Mouse (Mus musculus) heart, adult 8-10 months (tissue): ENCODE results near the gene Gan. TPM values are rescaled to one million over a fixed set of nuclear protein-coding genes. Genes with fewer than 3 reads are reported as not detected.

Experiments used
- DNase-seq: peaks from one replicate; pipeline ENCODE4 v3.0.0; 2022; ENCODE audit warnings: low spot score
- total RNA-seq, 4 experiments: library from RNA; stranded (reverse); gene quantifications; 2 replicates each; pipeline ENCODE4 v1.2.4; 2022

Gan gene
- total RNA-seq, 4 experiments from 2014 or later = 4.3 to 5.2 (median 4.8) TPM

DNA sequence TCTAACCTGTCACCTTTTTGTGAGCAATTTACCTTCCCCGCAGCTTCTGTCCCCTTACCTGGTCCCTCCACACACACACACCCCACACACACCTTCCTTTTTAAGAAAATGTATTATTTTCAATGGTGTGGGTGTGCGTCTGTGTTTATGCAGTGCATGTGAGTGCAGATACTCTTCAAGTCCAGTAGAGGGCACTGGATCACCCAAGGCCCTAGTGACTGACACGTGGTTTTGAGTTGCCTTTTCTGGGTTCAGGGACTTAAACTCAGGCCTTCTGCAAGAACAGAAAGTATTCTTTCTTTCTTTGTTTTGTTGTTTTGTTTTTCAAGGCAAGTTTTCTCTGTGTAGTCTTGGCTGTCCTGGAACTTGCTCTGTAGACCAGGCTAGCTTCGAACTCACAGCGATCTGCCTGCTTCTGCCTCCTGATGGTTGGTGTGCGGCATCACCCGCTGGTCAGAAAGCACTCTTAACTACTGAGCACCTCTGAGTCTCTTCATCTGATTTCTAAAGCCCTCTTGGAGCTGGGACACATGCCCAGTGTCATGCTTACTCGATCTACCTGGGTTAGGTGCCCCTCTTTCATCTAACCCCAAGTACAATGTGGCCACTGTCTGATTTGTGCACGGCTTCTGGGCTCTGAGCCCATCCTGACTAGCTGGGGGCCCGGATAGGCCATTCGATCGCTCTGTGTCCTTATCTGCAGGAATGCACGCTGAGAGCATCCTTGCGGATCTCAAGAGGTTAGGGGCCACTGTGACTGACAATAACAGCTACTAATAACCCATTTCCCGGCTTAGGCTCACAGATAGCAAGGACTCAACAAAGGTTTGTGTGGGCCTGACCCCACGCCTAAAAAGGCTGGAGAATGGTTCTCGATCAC, 95.7 kb downstream of the Gan start:
- no peak for DNase-seq

- DNase-seq = no peak
Measured at GRCm38 (mm10) chr8:117254496-117254895, 96.6 kb downstream of the Gan start.

- DNase-seq = peak; percentile 92
Measured at GRCm38 (mm10) chr8:117256292-117256938, 98.5 kb downstream of the Gan start.

GRCm38 (mm10) chr8:117257029-117257820, 99.3 kb downstream of the Gan start, which contains the start of gene Cmip:
TSS of gene Cmip (plus strand) at chr8:117257064.
- peak; percentile 27 for DNase-seq

DNA sequence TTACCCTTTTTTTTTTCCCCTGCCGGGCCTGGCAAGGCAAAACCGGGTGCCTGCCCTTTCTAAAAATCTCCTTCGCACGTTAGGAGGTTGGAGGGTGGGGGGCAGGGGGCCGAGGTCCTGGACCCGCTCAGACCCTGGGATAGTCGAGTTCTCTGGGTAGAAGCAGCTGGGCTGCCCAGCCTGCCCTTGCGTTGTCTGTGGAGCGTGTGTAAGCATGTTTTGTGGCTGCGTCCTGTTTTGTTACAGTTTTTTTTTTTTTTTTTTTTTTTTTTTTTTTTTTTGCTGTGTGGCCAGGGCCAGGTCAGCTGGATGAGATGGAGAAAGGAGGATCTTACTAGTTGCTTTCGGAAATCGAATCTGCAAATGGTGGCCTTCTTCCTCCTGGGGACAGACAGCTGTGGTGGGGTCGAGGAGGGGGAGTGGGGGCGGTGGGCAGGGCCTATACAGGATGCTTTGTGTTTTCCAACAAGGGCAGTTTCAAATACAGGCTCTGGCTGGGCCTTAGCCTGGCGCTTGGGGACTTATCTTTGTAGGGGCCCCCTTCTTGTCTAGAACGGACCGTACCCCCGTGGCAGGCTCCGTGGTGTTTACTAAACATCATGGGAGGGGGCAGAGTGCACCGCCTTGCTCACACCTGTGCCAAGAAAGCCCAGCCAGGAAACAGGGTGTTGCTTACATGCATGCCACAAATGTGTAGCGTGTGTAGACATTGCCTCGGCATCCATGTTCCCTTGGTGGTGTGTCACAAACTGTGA, 100.1 kb downstream of the Gan start:
- DNase-seq = peak; percentile 41

- no peak for DNase-seq
Measured at GRCm38 (mm10) chr8:117258576-117259040, 100.7 kb downstream of the Gan start.

- DNase-seq = no peak
Measured at GRCm38 (mm10) chr8:117259431-117260001, 101.6 kb downstream of the Gan start.

GRCm38 (mm10) chr8:117260234-117260929, 102.4 kb downstream of the Gan start:
- no peak for DNase-seq

GRCm38 (mm10) chr8:117260930-117261475, 103.1 kb downstream of the Gan start:
- DNase-seq = no peak

DNA sequence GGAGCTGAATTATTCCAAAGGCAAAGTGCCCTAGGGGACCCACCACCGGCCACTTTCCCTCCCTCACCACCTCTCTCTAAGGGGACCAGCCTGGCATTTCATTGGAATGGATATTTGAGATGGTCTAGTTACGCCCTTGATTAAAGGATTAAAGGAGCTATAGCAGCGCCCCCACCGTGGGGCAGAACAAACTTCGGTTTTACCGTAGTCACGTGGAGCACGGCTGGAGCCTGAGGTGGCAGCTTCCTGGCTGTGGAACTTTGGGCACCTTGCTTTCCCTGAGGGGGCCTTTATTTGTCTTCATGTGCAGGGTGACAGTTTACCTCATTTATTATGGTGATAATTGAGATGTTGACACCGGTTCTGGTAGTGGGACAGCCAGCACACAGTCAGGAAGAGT, 103.8 kb downstream of the Gan start:
- no peak for DNase-seq

GRCm38 (mm10) chr8:117262685-117263084, 104.8 kb downstream of the Gan start:
- no peak for DNase-seq

DNA sequence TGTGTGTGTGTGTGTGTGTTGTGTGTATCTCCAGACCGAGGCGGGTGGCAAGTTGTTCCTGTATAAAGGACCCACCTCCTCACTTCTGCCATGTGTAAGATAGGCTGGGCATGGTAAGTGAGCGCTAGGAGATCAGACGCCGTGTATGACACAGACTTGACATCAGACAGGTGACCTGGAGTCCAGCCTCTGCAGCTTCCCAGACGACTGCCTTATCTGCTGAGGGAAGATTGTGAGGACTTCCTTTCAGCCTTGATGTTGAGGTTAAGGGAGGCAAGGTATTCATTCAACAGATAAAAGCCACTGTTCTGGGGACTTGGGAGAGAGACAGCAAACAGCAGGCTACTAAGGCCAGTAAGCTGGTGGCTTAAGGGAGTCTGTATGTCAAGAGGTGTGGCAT, 105.5 kb downstream of the Gan start:
- DNase-seq = no peak

- DNase-seq = no peak
Measured at GRCm38 (mm10) chr8:117265079-117265478, 107.1 kb downstream of the Gan start.

Other genes starting within 250 kb of the Gan start
- gene Cmc2, start 236.7 kb upstream of the Gan start, total RNA-seq = 10 to 100 TPM; 65.4 to 79.4 (median 70.2) TPM
- gene Cenpn, start 236.4 kb upstream of the Gan start, total RNA-seq = under 1 TPM; 0.56 to 0.75 (median 0.63) TPM
- 10 to 100 TPM; 15.9 to 18.0 (median 17.4) TPM for gene Atmin, start 214.7 kb upstream of the Gan start, total RNA-seq
- under 1 TPM; 0.35 to 0.46 (median 0.39) TPM for gene 1700030J22Rik, start 179.2 kb upstream of the Gan start, total RNA-seq
- 10 to 100 TPM; 57.7 to 67.7 (median 62.0) TPM for gene Gcsh, start 164.6 kb upstream of the Gan start, total RNA-seq
- under 1 TPM in 2 of 4 experiments, not detected in 2; 0.03 to 0.17 TPM for gene Pkd1l2, start 75.7 kb upstream of the Gan start, total RNA-seq
- gene Bco1, start 62.3 kb upstream of the Gan start, total RNA-seq = not detected
- 10 to 100 TPM; 14.4 to 20.4 (median 16.3) TPM for gene Cmip, start 98.9 kb downstream of the Gan start, total RNA-seq